Mouse (Mus musculus): ENCODE results near the gene Syn3.
A peak's percentile ranks its signal among the peaks of the same experiment; 100 is the strongest.

Syn3 gene

GRCm38 (mm10) chr10:86302761-86303494 lies 195.8 kb downstream of the Syn3 start:
- peak; percentile 90 for DNase-seq

- peak; percentile 43 for DNase-seq
Observed at GRCm38 (mm10) chr10:86302318-86302648, 196.4 kb downstream of the Syn3 start.

GRCm38 (mm10) chr10:86301593-86302317 lies 196.9 kb downstream of the Syn3 start:
- DNase-seq, result peak; percentile 54

GRCm38 (mm10) chr10:86301117-86301490 lies 197.6 kb downstream of the Syn3 start:
- peak; percentile 41 for DNase-seq

- peak; percentile 94 for DNase-seq
Observed at GRCm38 (mm10) chr10:86300293-86301116, 198.2 kb downstream of the Syn3 start, which contains the start of gene Timp3. TSS of gene Timp3 (plus strand) at chr10:86300372.

GRCm38 (mm10) chr10:86299795-86300194 lies 198.9 kb downstream of the Syn3 start:
- DNase-seq, result no peak

- DNase-seq, result peak; percentile 61
Observed at GRCm38 (mm10) chr10:86298326-86298725, 200.4 kb downstream of the Syn3 start.

- no peak for DNase-seq
Observed at GRCm38 (mm10) chr10:86297307-86297706, 201.4 kb downstream of the Syn3 start.

- DNase-seq, result peak; percentile 87
Observed at GRCm38 (mm10) chr10:86296111-86296510, 202.6 kb downstream of the Syn3 start.

- no peak for DNase-seq
Observed at GRCm38 (mm10) chr10:86295454-86296098, 203.1 kb downstream of the Syn3 start.

- peak; percentile 74 for DNase-seq
Observed at GRCm38 (mm10) chr10:86294599-86295365, 203.9 kb downstream of the Syn3 start.

GRCm38 (mm10) chr10:86293880-86294279 lies 204.8 kb downstream of the Syn3 start:
- no peak for DNase-seq

- DNase-seq, result peak; percentile 88
Observed at GRCm38 (mm10) chr10:86290109-86290771, 208.5 kb downstream of the Syn3 start.

- peak; percentile 46 for DNase-seq
Observed at GRCm38 (mm10) chr10:86286508-86286907, 212.2 kb downstream of the Syn3 start.

GRCm38 (mm10) chr10:86281238-86281637 lies 217.5 kb downstream of the Syn3 start:
- no peak for DNase-seq

- DNase-seq, result no peak
Observed at GRCm38 (mm10) chr10:86279579-86280168, 219.0 kb downstream of the Syn3 start.

GRCm38 (mm10) chr10:86278481-86278880 lies 220.2 kb downstream of the Syn3 start:
- no peak for DNase-seq

- DNase-seq, result no peak
Observed at GRCm38 (mm10) chr10:86277327-86277726, 221.4 kb downstream of the Syn3 start.

GRCm38 (mm10) chr10:86275585-86275984 lies 223.1 kb downstream of the Syn3 start:
- DNase-seq, result no peak

GRCm38 (mm10) chr10:86273410-86274191 lies 225.1 kb downstream of the Syn3 start:
- DNase-seq, result peak; percentile 79
